Mouse (Mus musculus): Measurements from ENCODE around the gene Dnmt3l. TPM values are rescaled to one million over a fixed set of nuclear protein-coding genes. Genes with fewer than 3 reads are reported as not detected.

Dnmt3l gene
- total and polyA plus RNA-seq, 3 experiments: 0.16 TPM; not detected in 2

GRCm38 (mm10) chr10:78086444-78087061, 44.8 kb downstream of the Dnmt3l start:
- TF ChIP-seq GATA1 (IDR thresholded peaks at IDR 0.05; ENCODE audit: borderline replicate concordance, low read length): no peak
- DNase-seq (ENCODE audit: low spot score): no peak
- Histone ChIP-seq H3K4me3 (ENCODE audit: low read depth, low read length) (no peak overlapping the region), H3K27me3 (ENCODE audit: insufficient read depth, low read length) (peaks cover 5% of the 10 kb centered on the region; the same call in 1 of the 2 replicates), H3K36me3 (replicated peaks) (no peaks in the 10 kb centered on the region), H3K9me3 (replicated peaks) (no peaks in the 10 kb centered on the region), H3K4me1 (ENCODE audit: insufficient read depth, low read depth, low read length) (no peaks in the 10 kb centered on the region)
- ATAC-seq (ENCODE audit: extremely low read depth, insufficient number of reproducible peaks, low FRiP score, poor library complexity, severe bottlenecking): no peak

GRCm38 (mm10) chr10:78087101-78087511, 45.4 kb downstream of the Dnmt3l start:
- Histone ChIP-seq H3K9me3 (replicated peaks) (no peaks in the 10 kb centered on the region), H3K4me3 (ENCODE audit: low read depth, low read length) (no peak overlapping the region), H3K36me3 (replicated peaks) (no peaks in the 10 kb centered on the region), H3K27me3 (ENCODE audit: insufficient read depth, low read length) (peaks cover 5% of the 10 kb centered on the region; the same call in 1 of the 2 replicates), H3K4me1 (ENCODE audit: insufficient read depth, low read depth, low read length) (no peaks in the 10 kb centered on the region)
- no peak for TF ChIP-seq POLR2AphosphoS5 (IDR thresholded peaks at IDR 0.05; ENCODE audit: insufficient replicate concordance, low read depth, low read length)
- DNase-seq (ENCODE audit: low spot score) (no peak), ATAC-seq (ENCODE audit: extremely low read depth, insufficient number of reproducible peaks, low FRiP score, poor library complexity, severe bottlenecking) (no peak)

GRCm38 (mm10) chr10:78090246-78090645, 48.5 kb downstream of the Dnmt3l start:
- no peak for ATAC-seq (ENCODE audit: extremely low read depth, insufficient number of reproducible peaks, low FRiP score, poor library complexity, severe bottlenecking)
- TF ChIP-seq CTCF (IDR thresholded peaks at IDR 0.05; ENCODE audit: low read depth, low read length) (no peak), POLR2AphosphoS5 (IDR thresholded peaks at IDR 0.05; ENCODE audit: insufficient replicate concordance, low read depth, low read length) (no peak), GATA1 (IDR thresholded peaks at IDR 0.05; ENCODE audit: borderline replicate concordance, low read length) (no peak), GATA2 (IDR thresholded peaks at IDR 0.05; ENCODE audit: borderline replicate concordance, low read depth, low read length) (no peak), TAL1 (conservative IDR thresholded peaks at IDR 0.05; ENCODE audit: low read depth, low read length) (no peak)
- H3K4me1 ChIP-seq (ENCODE audit: insufficient read depth, low read depth, low read length): no peaks in the 10 kb centered on the region

GRCm38 (mm10) chr10:78090706-78091491, 49.2 kb downstream of the Dnmt3l start:
- no peaks in the 10 kb centered on the region; the same call in 1 of the 2 replicates for H3K27me3 ChIP-seq (ENCODE audit: insufficient read depth, low read length)
- ATAC-seq (ENCODE audit: extremely low read depth, insufficient number of reproducible peaks, low FRiP score, poor library complexity, severe bottlenecking) (no peak), DNase-seq (ENCODE audit: low spot score) (no peak)
- no peak for TF ChIP-seq GATA2 (IDR thresholded peaks at IDR 0.05; ENCODE audit: borderline replicate concordance, low read depth, low read length)
- H3K4me3 ChIP-seq (ENCODE audit: low read depth, low read length): no peak overlapping the region; the same call in 1 of the 2 replicates
- no peaks in the 10 kb centered on the region for H3K4me1 ChIP-seq (ENCODE audit: insufficient read depth, low read depth, low read length)
- H3K9me3 ChIP-seq (replicated peaks): no peaks in the 10 kb centered on the region
- no peaks in the 10 kb centered on the region for H3K36me3 ChIP-seq (replicated peaks)

More at GRCm38 (mm10) chr10:78090246-78090645, 48.5 kb downstream of the Dnmt3l start:
- no peaks in the 10 kb centered on the region for H3K9me3 ChIP-seq (replicated peaks)
- H3K36me3 ChIP-seq (replicated peaks): no peaks in the 10 kb centered on the region
- no peaks in the 10 kb centered on the region; the same call in 1 of the 2 replicates for H3K27me3 ChIP-seq (ENCODE audit: insufficient read depth, low read length)
- no peak for DNase-seq (ENCODE audit: low spot score)
- no peak overlapping the region for H3K4me3 ChIP-seq (ENCODE audit: low read depth, low read length)

- Histone ChIP-seq H3K4me3 (ENCODE audit: low read depth, low read length) (no peak overlapping the region), H3K4me1 (ENCODE audit: insufficient read depth, low read depth, low read length) (no peaks in the 10 kb centered on the region), H3K36me3 (replicated peaks) (no peaks in the 10 kb centered on the region), H3K9me3 (replicated peaks) (no peaks in the 10 kb centered on the region), H3K27me3 (ENCODE audit: insufficient read depth, low read length) (no peaks in the 10 kb centered on the region; the same call in 1 of the 2 replicates)
- ATAC-seq (ENCODE audit: extremely low read depth, insufficient number of reproducible peaks, low FRiP score, poor library complexity, severe bottlenecking) (no peak), DNase-seq (ENCODE audit: low spot score) (no peak)
- no peak for TF ChIP-seq GATA2 (IDR thresholded peaks at IDR 0.05; ENCODE audit: borderline replicate concordance, low read depth, low read length)
- no peak for TF ChIP-seq TAL1 (conservative IDR thresholded peaks at IDR 0.05; ENCODE audit: low read depth, low read length)
- TF ChIP-seq POLR2AphosphoS5 (IDR thresholded peaks at IDR 0.05; ENCODE audit: insufficient replicate concordance, low read depth, low read length): no peak
- TF ChIP-seq GATA1 (IDR thresholded peaks at IDR 0.05; ENCODE audit: borderline replicate concordance, low read length): no peak
- TF ChIP-seq CTCF (IDR thresholded peaks at IDR 0.05; ENCODE audit: low read depth, low read length): no peak
Measured at GRCm38 (mm10) chr10:78091865-78092724, 50.3 kb downstream of the Dnmt3l start.

GRCm38 (mm10) chr10:78092725-78093029, 50.9 kb downstream of the Dnmt3l start:
- Histone ChIP-seq H3K4me3 (ENCODE audit: low read depth, low read length) (no peak overlapping the region), H3K36me3 (replicated peaks) (no peaks in the 10 kb centered on the region), H3K27me3 (ENCODE audit: insufficient read depth, low read length) (no peaks in the 10 kb centered on the region; the same call in 1 of the 2 replicates), H3K9me3 (replicated peaks) (no peaks in the 10 kb centered on the region), H3K4me1 (ENCODE audit: insufficient read depth, low read depth, low read length) (no peaks in the 10 kb centered on the region)
- TF ChIP-seq GATA1 (IDR thresholded peaks at IDR 0.05; ENCODE audit: borderline replicate concordance, low read length) (no peak), TAL1 (conservative IDR thresholded peaks at IDR 0.05; ENCODE audit: low read depth, low read length) (no peak), CTCF (IDR thresholded peaks at IDR 0.05; ENCODE audit: low read depth, low read length) (no peak), POLR2AphosphoS5 (IDR thresholded peaks at IDR 0.05; ENCODE audit: insufficient replicate concordance, low read depth, low read length) (no peak), GATA2 (IDR thresholded peaks at IDR 0.05; ENCODE audit: borderline replicate concordance, low read depth, low read length) (no peak)
- no peak for DNase-seq (ENCODE audit: low spot score)
- no peak for ATAC-seq (ENCODE audit: extremely low read depth, insufficient number of reproducible peaks, low FRiP score, poor library complexity, severe bottlenecking)

All from G1E (cell line).